Mouse (Mus musculus) cortical plate, adult 2 months (tissue): Measurements from ENCODE around the gene Gm5089.

Experiments used
- CTCF ChIP-seq: fragments of 200-500 bp; IDR thresholded peaks from 2 replicates; pipeline ENCODE4 v1.5.1; 2011; ENCODE audit warnings: mild to moderate bottlenecking, control low read depth, low read length; ENCODE audit not compliant: insufficient read depth; ENCODE audit errors: extremely low read depth
- POLR2A ChIP-seq: fragments of 200-500 bp; IDR thresholded peaks from 2 replicates; pipeline ENCODE4 v1.6.1; 2011; ENCODE audit warnings: mild to moderate bottlenecking, low read length, control low read depth; ENCODE audit not compliant: insufficient read depth; ENCODE audit errors: extremely low read depth

DNA sequence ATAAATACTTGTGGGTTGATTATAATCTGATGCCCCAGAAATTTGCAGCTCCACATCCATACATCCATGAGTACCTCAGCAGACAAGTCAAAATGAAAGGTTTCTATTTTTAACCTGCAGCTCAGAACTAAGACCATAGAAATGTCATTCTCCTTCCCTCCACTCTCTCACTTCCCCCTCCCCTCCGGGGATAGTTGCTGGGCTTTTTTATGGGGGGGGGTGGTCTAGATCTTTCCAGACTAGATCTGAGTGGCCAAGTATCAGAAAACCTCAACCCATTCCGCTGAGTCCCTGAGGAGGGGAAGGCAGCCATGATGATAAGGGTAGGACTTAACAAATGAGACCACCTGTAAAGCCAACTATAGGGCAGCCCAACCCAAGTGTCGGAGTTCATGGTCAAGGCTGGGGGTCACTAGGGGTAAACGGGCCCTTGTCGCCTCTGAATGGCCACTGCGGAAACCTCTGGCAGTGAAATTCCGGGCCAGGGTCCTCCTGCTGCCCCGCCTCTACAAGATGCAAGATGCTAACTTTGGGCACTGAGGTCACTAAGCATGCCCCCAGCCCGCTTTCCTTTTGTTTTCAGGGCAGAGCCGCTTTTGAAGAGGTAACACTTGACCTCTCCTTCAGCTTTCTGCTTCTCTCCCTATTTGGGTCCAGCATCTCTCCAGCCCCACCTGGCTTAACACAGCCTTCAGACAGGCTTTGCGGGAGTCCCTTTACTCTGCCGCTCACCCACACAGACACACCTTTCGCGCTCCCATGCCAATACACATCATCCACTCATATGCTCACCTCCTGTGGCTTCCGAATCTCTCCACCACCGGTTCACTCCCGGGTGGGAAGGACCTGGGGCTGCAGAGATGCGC is 32.9 kb upstream of the Gm5089 start:
- TF ChIP-seq POLR2A (no peak), CTCF (no peak)
